Comparison of ENCODE assay signal across 23 mouse cellular contexts in genomic region chr1:128498042-128498772, GRCm38 (mm10).
"Had no signal": no experiment of that assay in that cellular context is flagged by ENCODE, and none has a peak within 500 bp of the region (broad histone marks: within the 10 kb centered on the region; RNA-seq: fewer than 3 reads in every experiment).

No protein-coding gene starts in this region.

- ATAC-seq: intestine, embryonic 15.5 days; liver, postnatal 0 days; midbrain, embryonic 15.5 days had no signal

- DNase-seq: kidney, adult 11 months; kidney, adult 8-10 months; kidney, postnatal 14 days; kidney, postnatal 4 days; left cerebral cortex, postnatal 4 days; liver, postnatal 0 days; right cerebral cortex, adult 18-20 months; right cerebral cortex, postnatal 14 days; right cerebral cortex, postnatal 4 days; thymus, adult 2 months; thymus, postnatal 14 days; thymus, postnatal 4 days had no signal

- H3K36me3 ChIP-seq: intestine, embryonic 15.5 days; kidney, embryonic 15.5 days; limb, embryonic 12.5 days; limb, embryonic 15.5 days; midbrain, embryonic 12.5 days; midbrain, embryonic 15.5 days; neural tube, embryonic 12.5 days; neural tube, embryonic 15.5 days had no signal

- H3K9me3 ChIP-seq: intestine, embryonic 15.5 days; kidney, embryonic 15.5 days; limb, embryonic 12.5 days; limb, embryonic 15.5 days; midbrain, embryonic 12.5 days; midbrain, embryonic 15.5 days; neural tube, embryonic 12.5 days; neural tube, embryonic 15.5 days had no signal

- H3K27ac ChIP-seq: intestine, embryonic 15.5 days; kidney, embryonic 15.5 days; limb, embryonic 12.5 days; limb, embryonic 15.5 days; liver, embryonic 14.5 days; midbrain, embryonic 12.5 days; midbrain, embryonic 15.5 days; neural tube, embryonic 12.5 days; neural tube, embryonic 15.5 days; stomach, postnatal 0 days had no signal

- H3K4me3 ChIP-seq: intestine, embryonic 15.5 days; kidney, embryonic 15.5 days; limb, embryonic 12.5 days; limb, embryonic 15.5 days; midbrain, embryonic 12.5 days; midbrain, embryonic 15.5 days; neural tube, embryonic 12.5 days; neural tube, embryonic 15.5 days had no signal

- H3K4me1 ChIP-seq: intestine, embryonic 15.5 days; kidney, embryonic 15.5 days; limb, embryonic 12.5 days; limb, embryonic 15.5 days; midbrain, embryonic 12.5 days; midbrain, embryonic 15.5 days; neural tube, embryonic 12.5 days; neural tube, embryonic 15.5 days had no signal

- H3K4me2 ChIP-seq: intestine, embryonic 15.5 days; kidney, embryonic 15.5 days; limb, embryonic 12.5 days; limb, embryonic 15.5 days; liver, embryonic 11.5 days; midbrain, embryonic 12.5 days; midbrain, embryonic 15.5 days; neural tube, embryonic 12.5 days; neural tube, embryonic 15.5 days had no signal

- H3K9ac ChIP-seq: intestine, embryonic 15.5 days; kidney, embryonic 15.5 days; limb, embryonic 12.5 days; limb, embryonic 15.5 days; liver, embryonic 14.5 days; liver, postnatal 0 days; midbrain, embryonic 12.5 days; midbrain, embryonic 15.5 days; neural tube, embryonic 12.5 days; neural tube, embryonic 15.5 days had no signal

- H3K27me3 ChIP-seq: intestine, embryonic 15.5 days; kidney, embryonic 15.5 days; limb, embryonic 12.5 days; limb, embryonic 15.5 days; midbrain, embryonic 12.5 days; midbrain, embryonic 15.5 days; neural tube, embryonic 12.5 days; neural tube, embryonic 15.5 days had no signal
